Mouse (Mus musculus): ENCODE measurements around the gene Eif4a2.

Gene Eif4a2

GRCm38 (mm10) chr16:23106121-23106520 is 1.1 kb upstream of the Eif4a2 start:
- DNase-seq, result no peak

DNA sequence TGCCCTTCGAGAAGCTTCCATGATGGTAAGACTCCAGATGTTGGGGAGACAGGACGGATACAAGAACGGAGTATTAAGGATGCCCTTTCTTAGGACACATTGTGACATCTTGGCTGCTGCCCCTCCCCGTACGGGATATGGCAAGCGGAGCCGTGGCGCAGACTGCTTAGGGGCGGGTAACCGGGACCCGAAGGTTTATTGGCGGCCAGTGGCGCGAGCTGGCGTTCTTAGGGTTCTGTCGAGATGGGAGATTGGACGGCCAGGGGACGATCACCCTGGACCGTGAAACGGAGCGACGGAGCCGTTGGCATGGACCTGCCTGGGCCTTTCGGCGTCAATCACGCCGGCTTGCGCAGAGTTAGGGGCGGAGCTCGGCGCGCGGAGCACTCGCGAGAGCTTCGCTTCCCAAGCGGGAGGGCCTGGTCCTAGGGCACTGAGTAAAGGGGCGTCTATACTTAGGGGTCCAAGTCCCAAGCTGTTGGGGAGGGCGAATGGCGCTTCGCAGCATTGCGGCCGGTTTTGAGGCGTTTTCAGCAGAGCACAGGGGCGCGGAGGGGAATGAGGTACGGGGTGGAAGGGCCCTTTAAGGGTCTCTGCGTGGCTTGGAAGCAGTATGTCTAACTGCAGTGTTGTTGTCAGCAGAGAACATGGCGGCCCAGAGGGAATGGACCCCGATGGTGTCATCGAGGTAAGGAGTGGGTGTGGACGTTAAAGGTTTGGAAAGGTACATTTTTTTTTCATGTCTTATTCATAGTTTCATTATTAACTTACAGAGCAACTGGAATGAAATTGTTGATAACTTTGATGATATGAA is 909 bp downstream of the Eif4a2 start:
- DNase-seq, result peak; percentile 86

DNA sequence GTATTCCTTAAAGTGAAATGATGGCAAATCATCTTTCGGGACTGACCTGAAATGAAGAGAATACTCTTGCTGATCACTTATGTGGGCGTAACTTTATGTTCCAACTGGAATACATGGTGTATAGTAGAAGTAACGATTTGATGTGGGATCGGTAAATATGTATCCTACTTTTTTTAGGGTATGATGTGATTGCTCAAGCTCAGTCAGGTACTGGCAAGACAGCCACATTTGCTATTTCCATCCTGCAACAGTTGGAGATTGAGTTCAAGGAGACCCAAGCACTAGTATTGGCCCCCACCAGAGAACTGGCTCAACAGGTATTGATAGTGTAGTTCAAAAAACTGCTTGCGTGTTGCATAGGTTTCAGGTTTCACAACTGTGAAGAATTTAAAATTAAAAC is 1.7 kb downstream of the Eif4a2 start:
- no peak for DNase-seq

- no peak for DNase-seq
These were observed 2.4 kb downstream of the Eif4a2 start for GRCm38 (mm10) chr16:23109350-23110280.

DNA sequence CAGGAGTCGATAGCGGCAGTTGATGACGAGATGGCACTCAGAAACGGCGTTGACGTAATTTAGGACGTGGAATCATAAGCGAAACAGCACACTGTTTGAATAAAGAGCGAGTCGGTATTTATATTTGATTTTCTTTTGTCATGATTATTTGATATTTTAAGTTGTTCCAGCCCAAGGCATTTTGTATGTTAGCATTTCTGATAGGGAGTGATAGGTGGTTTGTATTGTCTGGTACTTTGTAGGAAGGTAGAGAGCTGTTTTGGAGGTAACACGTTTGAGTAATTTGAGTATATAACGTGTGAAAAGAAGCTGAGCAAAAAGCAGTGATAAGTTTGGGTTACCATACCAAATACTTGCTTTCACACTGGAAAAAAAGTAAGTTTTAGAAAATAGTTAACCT is 5.1 kb downstream of the Eif4a2 start:
- DNase-seq, result no peak

DNA sequence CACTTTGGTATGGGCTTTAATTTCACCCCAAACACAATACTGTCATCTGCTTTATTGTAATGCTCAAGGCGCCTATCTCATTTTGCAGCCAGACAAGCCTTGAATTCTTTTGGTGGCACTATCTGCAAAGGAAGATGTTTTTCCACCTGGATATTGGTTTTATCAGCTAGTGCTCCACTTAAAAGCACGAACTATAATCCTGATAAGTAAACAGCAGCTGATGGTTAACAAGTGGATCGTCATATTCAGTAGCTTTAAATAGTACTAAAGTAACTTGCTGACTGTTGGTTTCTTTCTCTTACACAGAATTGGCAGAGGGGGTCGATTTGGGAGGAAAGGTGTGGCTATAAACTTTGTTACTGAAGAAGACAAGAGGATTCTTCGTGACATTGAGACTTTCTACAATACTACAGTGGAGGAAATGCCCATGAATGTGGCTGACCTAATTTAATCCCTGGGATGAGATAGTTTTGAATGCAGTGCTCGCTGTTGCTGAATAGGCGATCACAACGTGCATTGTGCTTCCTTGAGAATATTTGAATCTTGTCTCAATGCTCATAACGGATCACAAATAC is 5.7 kb downstream of the Eif4a2 start:
- DNase-seq, result no peak

DNA sequence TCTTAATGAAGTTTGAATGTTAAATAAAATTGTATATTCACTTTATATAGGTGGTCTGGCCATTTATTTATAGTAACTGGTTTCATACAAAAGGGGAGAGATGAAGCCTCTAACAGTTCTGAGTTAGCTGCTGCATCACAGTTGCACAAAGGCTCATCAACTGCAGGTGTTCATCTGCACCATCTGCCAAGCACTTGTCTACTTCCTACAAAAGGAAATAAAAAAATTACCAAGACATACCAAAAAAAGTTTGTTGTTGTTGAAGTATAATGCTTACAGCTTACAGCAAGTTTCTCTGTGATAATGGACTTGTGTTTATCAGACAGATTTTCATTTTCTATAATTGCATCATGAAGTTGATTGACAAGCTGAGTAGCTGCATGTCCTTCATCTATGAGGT is 6.7 kb downstream of the Eif4a2 start:
- no peak for DNase-seq

DNA sequence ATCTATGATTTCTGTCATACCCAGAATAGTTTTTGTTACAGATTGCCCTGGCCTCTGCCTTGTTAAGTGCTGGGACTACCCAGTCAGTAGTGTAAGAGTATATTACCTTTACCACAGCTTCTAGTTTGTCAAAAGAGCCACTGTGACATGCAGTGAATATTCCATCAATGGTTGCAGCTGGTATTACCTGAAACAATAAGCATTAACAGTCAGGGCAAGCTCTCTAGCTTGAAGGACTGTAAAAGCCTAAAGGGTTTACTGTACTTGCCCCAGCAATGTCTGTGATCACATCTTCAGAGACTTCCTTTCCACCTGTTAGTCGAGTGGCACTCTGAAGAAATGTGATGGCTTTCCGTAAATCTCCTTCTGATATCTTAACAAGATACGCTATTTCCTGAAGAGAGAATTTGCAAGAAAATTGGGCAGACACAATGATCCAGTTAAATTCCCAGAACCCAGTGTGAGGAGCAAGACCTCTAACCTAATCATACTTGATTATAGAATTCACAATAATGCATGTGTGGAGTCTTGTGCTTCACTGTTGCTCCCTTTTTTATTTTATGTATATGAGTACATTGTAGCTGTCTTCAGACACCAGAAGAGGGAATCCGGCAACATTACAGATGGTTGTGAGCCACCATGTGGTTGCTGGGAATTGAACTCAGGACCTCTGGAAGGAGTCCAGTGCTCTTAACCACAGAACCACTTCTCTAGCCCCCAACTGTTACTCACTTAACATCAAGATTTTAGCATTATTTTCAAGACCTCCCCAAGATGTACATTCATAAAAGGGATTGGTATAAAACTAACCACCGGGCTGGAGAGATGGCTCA is 7.3 kb downstream of the Eif4a2 start:
- DNase-seq, result no peak

- DNase-seq, result no peak
These were observed 8.2 kb downstream of the Eif4a2 start for GRCm38 (mm10) chr16:23115486-23115885.

DNA sequence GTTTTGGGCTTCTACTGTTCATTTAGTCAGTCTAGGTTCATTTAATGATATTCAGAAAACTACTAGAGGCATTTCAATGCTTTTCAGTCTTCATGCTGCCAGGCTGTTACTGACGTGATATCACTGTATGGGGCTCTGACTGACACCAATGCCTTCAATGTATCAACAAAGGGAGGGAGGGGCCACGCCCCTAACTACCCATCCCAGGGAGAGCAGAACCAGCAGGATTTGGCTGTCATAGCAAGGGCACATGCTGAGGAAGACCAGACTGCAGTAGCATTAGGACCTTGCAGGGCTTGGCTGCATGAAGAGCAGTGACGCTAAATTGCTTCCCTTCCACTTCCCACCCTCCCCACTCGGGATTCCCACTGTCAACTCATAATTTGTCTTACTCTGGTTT is 9.9 kb downstream of the Eif4a2 start:
- DNase-seq, result no peak

- DNase-seq, result no peak
These were observed 15.2 kb downstream of the Eif4a2 start for GRCm38 (mm10) chr16:23122446-23122845.

DNA sequence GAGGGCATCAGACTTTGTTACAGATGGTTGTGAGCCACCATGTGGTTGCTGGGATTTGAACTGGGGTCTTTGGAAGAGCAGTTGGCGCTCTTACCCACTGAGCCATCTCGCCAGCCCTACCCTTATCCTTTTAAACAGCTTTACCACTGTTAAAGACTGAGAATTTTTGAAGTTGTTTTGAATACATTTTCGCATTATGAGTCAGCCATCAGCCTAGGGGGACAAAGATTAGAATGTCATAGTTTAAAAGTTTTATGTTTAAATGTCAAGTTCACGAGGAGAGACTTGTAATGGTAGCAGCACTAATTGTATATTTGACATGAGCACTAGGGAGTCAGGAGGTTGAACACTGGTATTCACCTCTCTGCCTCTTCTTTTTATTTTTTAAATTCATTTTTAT is 15.9 kb downstream of the Eif4a2 start:
- DNase-seq, result no peak

GRCm38 (mm10) chr16:23124398-23124797 is 17.2 kb downstream of the Eif4a2 start:
- DNase-seq, result no peak

GRCm38 (mm10) chr16:23127311-23127672 is 20.0 kb downstream of the Eif4a2 start:
- DNase-seq, result no peak

- DNase-seq, result peak; percentile 95
These were observed 20.6 kb downstream of the Eif4a2 start, which contains the start of gene Rfc4 for GRCm38 (mm10) chr16:23127673-23128375. Rfc4 (minus strand) TSS chr16:23127737.

GRCm38 (mm10) chr16:23130303-23130702 is 23.1 kb downstream of the Eif4a2 start:
- no peak for DNase-seq

DNA sequence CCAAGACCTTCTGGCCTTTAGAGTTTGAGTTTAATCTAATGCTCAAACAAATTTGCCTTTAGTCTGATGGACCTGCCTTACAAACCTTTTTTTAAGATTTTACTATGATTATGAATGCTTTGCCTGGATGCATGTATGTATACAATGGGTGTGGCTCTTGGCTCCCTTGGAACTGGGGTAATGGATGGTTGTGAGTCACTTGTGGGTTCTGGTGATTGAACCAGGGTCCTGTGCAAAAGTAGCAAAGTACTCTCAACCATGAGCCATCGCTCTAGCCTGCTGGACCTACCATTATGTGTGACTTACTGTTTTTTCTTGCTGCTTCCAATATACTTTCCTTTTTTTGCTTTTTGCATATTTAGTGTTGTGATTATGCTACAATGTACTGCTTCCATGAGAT is 25.1 kb downstream of the Eif4a2 start:
- no peak for DNase-seq

DNA sequence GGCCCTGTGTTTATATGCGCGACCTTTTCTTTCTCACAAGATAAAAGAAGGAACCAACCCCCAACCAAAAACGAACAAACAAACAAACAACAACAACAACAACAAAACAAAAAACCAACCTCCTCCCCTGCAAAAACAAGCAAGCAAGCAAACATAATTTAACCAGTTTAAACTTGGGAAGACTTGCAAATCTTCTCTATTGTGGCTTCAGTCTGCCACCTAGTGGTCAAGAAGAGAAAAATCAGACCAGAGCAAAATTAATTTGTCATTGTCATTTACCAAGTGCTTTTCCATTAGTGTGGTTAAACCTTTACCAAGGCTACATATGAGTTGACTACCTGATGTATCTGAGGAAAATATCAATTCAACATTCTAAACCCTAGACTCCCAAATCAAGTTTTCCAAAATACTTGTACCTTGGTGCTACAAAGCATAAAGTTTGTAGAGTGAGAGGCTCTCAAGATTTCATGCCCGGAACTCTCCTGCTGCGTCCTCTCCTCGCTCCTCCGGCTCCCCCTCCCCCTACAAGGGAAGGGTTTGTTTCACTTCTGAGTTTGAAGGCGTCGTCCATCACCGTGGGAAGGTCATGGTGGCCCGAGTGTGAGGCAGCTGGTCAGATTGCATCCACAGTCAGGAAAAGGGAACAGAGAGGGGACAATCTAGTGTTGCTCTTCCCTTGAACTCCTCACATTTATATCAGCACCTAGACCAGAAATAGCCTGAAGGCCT is 28.3 kb downstream of the Eif4a2 start:
- no peak for DNase-seq

DNA sequence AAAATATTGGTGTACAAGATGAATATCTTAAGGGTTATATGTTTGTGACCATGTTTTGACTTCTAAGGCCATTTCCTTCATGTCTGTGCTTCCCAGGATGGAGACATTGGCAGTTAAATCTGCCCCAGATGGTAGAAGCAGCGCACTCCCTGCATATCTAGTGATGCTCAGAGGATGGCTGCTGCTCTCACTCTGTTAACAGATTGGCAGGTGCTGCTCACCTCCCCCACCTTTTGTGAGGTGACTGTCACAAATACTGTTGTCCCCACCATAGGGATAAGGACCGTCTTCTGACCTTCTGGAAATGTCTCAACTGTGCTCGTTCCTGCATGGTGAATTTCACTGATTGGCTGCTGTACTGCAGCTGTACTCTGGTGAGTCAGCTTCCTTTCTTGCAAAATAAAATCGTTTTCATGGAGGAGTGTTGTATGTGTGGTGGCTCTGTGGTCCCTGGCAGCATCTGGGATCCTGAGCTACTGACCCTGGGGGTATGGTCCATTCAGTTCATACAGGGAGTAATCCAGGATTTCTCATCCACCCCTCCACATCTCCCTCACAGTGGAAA is 29.2 kb downstream of the Eif4a2 start:
- no peak for DNase-seq

DNA sequence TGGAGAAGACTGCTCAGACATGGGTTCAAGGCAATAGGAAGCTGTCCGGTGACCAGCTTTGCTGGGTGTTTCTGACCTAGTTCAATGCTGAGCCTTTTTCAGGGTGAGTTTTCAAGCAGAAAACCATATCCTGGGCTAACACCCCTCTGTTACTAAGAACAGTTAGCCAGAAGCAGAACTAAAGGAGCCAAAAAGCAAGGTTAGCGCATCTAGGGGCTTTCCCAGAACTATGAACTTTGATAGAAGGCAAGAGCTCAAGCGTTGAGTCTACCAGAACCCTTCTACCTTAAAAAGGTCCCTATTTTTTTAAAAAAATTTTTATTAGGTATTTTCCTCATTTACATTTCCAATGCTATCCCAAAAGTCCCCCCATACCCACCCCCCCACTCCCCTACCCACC is 33.7 kb downstream of the Eif4a2 start:
- no peak for DNase-seq

DNA sequence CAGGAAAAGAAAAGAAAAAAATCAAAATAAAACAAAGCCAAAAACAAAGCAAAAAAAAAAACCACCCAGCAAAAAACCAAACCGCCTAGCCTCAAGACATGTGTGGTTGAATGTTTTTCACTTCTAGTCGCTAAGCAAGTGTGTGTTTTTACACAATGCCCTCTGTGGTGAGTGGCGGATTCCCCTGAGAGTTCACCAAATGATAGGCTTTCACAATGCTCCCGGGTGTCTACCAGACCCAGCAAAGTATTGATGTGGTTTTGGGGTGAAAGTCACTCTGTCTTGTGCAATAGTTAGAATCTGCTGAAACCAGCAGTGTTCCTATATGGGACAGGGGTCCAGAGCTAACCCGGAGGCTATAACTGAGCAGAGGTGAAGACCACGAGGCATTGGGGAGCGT is 37.1 kb downstream of the Eif4a2 start:
- DNase-seq, result no peak
